Mouse (Mus musculus): ENCODE measurements around the gene Sept4. TPM values are rescaled to one million over a fixed set of nuclear protein-coding genes. Genes with fewer than 3 reads are reported as not detected.
A peak's percentile ranks its signal among the peaks of the same experiment; 100 is the strongest.

Gene Sept4
- 100 to 1,000 TPM; 175 to 183 TPM for total RNA-seq (2021)
- long read RNA-seq, experiment 1, transcript Sept4-205 (12 exons, 1,678 nt), result major isoform, 96 of 260 reads
- long read RNA-seq, experiment 1, transcript Sept4-208 (5 exons, 1,474 nt), result minor isoform, 6 of 260 reads
- long read RNA-seq, experiment 1, transcript Sept4-206 (11 exons, 1,303 nt), result minor isoform, 5 of 260 reads
- long read RNA-seq, experiment 1, transcript Sept4-201 (12 exons, 1,726 nt), result minor isoform, 16 of 260 reads
- long read RNA-seq, experiment 1, partial matches to known transcripts, result 53 of 260 reads
- long read RNA-seq, experiment 1, other reads (novel, unspliced or antisense), result 81 of 260 reads
- long read RNA-seq, experiment 2, transcript Sept4-205 (12 exons, 1,678 nt), result major isoform, 82 of 190 reads
- long read RNA-seq, experiment 2, partial matches to known transcripts, result 38 of 190 reads
- long read RNA-seq, experiment 2, other reads (novel, unspliced or antisense), result 61 of 190 reads

DNA sequence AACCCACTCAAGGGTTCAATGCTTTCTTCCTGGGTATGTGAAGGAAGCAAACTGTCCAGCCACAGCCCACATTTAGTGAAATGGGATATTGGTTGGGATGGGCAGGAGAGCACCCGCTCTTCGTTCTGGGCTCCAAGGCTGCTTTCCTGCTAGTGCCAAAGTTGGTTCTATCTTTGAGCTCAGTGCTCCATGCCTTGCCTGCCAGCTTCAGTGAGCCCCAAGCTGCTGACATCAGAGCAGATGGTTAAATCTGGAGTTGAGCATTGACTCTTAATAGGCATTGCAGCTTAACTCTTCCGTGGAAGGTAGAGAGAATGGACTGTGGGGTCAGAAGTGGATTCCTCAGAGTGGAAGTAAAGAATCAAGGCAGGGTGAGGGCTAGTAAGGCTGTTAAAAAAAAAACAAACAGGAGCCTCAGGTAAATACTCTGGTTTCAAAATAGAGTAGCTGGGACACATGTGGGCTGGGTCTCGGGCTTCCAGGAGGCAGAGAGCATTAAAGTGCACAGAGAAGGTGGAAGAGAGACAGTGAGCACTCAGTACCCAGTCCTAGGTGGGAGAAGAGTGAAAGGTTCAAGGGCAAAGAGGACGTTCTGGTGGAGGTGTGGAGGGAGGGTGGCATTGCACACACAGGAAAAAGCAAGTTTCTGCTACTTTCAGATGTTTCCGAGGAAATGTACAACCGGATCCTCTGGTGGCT lies at the start of gene Sept4:
Gene Sept4 (plus strand): TSS at position 649 of the 699 bp plus-strand sequence.
- no peak for DNase-seq (ENCODE audit: low spot score in 2 of 2)

DNA sequence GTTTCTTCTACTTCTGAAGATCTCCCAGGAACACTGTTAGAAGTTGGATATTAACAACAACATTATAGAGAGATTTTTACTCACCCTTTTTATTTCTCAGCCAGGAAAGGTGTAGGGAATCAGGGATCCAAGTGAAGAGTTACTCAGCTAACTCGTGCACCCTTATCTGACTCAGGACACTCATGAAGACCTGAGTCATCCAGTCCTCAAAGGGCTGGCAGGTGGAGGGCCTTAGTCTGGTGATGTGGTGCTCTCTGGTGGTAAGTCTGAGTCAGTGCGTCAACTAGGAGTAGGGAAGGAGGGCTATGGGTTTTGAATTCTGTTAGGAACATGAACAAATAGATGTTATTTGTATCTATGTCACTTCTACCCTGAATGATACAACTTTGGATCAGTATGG lies 49.4 kb upstream of the Sept4 start:
- peak; percentile 3 to 4 for DNase-seq (ENCODE audit: low spot score in 2 of 2)

DNA sequence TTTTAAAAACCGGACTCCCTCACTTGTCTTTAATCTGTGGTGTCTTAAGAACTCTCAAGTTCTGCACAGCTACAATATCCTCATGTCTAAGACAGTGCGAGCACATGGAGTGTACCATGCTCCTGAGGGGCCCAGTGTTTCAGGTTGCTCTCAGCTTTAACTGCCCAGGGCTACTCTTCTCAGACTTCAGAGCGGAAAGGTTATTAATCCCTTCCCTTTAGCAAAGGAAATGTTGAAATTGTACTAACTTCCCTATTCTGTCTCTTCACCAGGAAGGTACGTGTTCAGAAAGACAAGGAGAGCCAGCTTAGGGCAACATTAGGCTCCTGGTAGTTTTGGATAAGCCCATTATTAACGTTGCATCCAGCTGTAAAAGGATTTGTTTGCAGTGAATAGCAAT lies 45.2 kb upstream of the Sept4 start:
- DNase-seq (ENCODE audit: low spot score in 2 of 2), result no peak

DNA sequence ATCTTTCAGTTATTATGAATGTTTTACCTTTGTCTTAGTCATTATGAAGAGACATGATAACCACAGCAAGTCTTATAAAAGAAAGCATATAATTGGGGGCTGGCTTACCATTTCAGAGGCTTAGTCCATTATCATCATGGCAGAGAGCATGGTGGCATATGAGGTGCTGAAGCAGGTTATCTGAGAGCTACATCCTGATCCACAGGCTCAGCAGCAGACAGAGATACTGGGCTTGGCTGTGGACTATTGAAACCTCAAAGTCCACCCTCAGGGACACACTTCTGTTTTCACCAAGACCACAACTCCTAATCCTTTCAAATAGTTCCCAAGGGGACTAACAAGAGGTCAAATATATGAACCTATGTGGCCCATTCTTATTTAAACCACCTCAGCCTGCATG lies 44.7 kb upstream of the Sept4 start:
- no peak for DNase-seq (ENCODE audit: low spot score in 2 of 2)

DNA sequence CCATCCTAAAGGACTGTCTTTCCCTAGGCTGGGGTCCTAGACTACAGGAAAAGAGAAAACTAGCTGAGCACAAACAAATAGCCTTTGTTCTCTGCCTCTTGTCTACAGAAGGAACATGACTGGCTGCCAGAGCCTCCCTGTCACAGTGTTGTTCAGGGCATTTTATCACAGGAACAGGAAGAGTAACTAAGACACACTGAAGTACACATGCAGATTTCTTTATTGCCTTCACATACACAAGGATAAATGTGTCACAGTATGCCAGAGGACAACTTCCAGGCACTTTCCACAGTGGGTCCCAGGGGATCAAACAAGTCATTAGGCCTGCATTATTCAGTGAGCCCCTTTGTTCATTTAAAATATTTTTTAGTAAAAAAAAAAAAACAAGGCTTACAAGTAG lies 43.9 kb upstream of the Sept4 start:
- no peak for DNase-seq (ENCODE audit: low spot score in 2 of 2)

DNA sequence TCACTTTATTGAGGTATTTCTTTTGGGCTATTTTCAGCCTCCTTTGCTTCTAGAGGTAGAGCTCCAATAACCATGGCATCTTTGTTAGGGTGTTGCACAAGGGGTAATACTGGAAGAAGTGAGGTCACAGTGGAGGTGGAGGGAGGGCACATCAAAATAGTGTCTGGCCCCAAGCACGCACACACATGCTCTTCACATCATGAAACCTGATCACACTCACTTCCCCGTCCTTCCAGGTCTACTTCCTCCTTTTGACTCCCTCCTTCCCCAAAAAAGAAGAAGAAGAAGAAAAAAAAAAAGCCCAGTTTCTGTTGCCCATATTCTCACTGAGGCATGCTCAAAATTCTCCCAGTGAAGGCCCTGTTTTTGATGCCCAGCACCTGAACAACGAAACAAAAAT lies 41.3 kb upstream of the Sept4 start:
- no peak for DNase-seq (ENCODE audit: low spot score in 2 of 2)

DNA sequence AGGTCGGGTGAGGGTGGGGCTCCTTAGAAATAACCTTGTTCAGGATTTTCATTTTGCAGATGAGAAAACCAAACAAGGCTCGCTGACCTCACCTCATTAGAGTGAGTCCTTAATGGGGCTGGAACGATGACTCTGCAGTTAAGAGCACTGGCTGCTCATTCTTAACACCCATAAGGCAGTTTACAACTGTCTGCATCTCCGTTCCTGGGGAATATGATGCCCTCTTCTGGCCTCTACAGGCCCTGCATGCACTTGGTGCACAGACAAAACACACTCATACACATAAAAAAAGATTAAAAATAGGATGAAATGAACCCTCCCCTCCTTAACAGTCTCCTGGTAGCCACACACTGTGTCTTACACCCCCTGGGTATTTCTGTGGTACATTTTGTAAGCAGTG lies 40.7 kb upstream of the Sept4 start:
- DNase-seq (ENCODE audit: low spot score in 2 of 2), result no peak

DNA sequence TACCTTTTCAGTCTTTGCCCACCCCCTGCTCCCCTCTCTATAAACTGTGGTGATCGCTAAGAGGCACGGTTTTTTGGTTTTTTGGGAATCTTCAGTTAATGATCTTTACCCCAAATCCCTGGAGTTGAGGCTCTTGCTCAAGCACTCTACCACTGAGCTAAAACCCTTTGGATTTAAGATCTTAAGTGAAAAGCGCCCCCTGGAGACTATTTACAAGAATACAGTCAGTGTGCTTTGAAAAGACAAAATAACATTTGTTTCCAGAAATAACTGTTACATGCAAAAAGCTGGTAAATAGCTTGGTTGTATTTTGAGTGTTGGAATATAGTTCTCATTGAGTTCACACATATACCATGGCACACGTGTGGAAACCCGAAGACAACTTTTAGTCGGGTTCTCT lies 37.0 kb upstream of the Sept4 start:
- DNase-seq (ENCODE audit: low spot score in 2 of 2), result no peak

DNA sequence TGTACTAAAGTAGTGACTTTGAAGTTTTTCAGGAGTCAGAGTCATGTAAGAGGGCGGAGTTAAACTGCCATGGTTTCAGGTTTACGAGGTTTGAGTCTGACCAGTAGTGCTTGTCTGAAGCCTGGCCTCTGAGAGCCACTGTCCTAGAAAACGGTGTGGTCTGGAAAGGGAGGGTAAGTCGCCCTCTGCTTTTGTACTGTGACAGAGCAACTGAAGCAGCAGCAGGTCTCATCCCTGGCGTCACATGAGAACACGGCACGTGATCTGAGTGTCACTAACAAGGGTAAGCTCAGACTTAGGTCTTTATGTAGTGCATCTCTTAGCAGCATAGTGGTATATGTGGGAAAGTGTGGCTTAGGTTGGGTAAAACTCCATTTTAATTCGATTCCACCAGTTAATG lies 26.4 kb upstream of the Sept4 start:
- DNase-seq (ENCODE audit: low spot score in 2 of 2), result no peak

DNA sequence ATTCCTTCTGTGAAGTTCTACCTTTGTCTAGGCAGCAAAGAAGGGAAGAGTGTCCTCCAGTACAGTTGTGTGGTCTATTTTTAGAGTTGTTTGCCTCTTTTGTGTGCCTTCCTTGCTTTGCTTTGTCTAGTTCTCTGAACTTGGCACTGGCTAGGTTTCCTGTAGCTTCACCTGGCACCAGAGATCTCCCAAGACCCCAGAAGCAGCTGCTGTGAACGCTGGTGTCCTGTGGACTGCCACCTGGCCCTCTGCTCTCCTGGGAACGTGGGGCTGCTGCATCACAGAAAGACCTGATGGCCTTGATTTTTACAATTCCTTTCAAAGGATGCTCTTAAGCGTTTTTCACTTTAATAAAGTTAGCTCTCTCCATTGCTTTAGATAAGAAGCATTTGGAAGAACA lies 25.8 kb upstream of the Sept4 start:
- no peak for DNase-seq (ENCODE audit: low spot score in 2 of 2)

DNA sequence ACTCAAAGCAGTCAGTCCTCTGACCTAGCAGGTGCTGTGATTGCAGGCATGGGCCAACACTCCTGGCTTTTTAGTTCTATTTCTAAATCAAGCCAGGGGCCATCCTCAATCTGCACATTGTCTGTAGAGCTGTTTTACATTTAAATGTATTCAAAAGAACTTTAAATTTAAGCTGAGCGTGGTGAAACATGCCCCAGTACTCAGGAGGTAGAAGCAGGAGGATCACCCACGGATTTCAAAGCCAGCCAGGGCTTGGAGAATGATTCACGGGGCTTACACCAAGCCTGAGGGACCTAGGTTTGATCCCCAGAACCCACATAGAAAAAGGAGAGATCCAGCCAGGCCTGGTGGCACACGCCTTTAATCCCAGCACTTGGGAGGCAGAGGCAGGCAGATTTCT lies 15.4 kb upstream of the Sept4 start:
- no peak for DNase-seq (ENCODE audit: low spot score in 2 of 2)

DNA sequence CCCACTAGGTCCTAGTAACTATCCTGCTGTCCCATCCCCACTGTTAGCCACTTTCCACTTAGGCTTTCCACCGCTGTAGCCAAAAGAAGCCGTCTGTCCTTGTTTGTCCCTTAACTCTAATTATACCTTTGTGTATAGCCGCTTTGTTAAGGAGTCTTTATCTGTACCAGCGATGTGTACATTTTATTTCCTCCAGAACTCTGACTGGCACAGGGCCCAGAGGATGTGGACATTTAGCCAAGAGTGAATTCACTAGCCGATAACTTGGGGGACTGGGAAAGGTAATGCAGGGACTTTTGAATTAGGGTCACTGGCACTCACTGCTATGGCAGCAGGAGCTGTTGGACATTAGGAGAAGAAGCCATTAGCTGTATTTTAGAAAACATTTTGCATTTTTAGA lies 14.3 kb upstream of the Sept4 start:
- no peak for DNase-seq (ENCODE audit: low spot score in 2 of 2)

DNA sequence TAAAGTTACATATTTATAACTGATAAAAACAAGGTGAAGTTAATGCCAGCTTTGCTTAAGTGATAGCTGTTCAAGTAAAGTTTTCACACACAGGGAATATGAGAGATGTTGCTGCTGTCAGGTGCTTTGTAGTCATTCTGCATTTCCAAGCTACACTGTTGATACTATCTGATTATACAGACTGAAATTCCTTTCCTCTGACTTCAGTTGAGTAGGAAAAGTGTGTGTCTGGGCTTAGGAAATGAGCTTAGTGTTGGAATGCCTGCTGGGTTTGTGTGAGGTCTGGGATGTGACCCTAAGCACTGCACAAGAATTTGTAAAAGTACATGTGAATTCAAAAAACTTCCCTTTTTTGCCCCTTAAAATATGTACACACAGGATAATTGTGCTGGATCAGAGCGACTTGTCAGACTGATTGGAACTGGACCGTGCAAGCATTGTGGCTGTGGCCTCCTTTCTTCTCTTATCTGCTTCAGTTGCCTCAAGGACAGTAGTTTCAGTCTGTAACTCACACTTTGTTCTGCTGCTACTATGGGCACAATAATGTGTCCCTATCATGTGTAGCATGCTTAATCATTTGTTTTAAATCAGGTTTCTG lies 13.5 kb upstream of the Sept4 start:
- DNase-seq (ENCODE audit: low spot score in 2 of 2), result no peak

DNA sequence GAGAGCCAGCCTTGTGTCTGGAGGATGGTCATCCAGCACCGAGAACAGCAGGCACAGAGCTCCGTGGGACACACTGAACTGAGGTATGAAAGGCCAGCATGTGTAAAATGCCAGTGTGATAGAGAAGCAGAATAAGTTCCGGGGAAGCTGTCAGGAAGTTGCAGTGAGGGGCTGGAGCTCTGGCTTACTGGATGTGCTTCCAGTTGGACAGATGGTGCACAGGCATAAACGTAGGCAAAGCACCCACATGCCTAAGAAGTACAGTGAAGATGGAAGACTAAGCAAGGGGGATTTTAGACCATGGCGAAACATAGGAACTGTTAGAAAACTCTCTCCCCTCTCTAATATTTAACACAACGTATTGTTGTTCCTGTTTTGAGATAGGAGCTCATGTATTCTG lies 7.5 kb upstream of the Sept4 start:
- DNase-seq (ENCODE audit: low spot score in 2 of 2), result no peak

DNA sequence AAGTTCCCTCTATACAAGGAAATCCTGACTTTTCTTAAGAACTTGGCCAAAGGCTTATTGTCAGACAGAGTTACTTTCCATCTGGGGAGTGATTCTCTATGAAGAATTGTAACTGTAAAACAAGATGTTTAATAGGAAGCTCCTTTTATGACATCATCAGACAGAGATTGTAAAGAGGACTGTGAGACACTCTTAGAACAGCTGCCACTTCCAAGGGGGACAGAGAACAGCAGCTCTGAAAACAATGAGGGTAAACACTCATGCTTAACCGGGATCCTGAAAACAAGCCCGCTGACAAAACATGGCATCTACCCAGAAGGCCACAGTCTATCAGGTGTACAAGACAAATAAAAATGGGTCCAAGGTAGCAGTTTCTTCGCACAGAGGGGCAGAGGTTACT lies 2.2 kb upstream of the Sept4 start, which contains the start of gene Gm11492:
Gene Gm11492 (plus strand): TSS at position 153 of the 400 bp plus-strand sequence.
- DNase-seq (ENCODE audit: low spot score in 2 of 2), result no peak

DNA sequence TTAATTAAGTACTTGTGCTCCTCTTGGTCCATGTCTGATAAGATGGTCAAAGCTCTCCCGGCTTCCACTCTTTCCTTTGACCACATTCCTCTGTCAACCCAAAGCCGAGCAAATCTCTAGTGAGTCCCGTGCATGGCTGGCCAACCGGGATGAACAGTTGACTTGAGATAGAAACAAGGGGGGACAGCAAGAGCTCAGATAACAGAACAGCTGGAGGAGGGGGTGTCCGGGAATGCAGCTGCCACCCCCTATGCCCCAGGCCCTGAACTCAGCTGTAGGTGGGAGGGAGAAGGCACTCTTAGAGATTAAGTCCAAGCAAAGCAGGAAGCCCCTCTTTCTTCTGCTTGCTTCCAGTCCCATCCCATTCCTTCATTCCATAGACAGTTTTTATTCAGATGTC lies 2.0 kb downstream of the Sept4 start:
- DNase-seq (ENCODE audit: low spot score in 2 of 2), result no peak

DNA sequence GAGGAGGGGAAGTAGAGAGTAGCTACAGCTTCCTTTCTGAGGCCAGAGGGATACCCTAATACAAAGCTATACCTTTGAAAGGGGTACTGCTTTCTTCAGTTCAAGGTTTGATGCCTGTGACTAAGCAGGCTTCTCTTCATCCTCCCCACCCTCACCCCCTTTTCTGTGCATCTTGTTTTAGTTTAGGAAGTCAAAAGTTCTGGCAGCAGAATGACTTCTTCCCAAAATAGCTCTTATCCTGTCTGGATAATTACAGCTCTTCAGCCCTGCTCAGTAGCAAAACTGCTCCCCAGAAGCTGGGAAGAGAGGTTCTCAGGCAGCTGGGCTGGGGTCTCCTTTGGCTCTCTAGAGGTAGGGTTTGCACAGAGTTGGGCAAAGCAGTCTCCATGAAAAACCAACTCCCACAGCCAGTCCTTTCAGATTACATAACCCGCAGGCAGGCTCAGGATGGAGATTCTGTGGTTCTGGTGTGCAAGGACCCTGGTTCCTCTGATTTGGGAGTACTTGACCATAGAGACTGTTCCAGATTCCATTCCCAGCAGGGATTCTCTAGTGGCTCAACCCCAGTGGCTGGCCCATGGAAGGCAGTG lies 2.8 kb downstream of the Sept4 start:
- DNase-seq (ENCODE audit: low spot score in 2 of 2), result no peak

DNA sequence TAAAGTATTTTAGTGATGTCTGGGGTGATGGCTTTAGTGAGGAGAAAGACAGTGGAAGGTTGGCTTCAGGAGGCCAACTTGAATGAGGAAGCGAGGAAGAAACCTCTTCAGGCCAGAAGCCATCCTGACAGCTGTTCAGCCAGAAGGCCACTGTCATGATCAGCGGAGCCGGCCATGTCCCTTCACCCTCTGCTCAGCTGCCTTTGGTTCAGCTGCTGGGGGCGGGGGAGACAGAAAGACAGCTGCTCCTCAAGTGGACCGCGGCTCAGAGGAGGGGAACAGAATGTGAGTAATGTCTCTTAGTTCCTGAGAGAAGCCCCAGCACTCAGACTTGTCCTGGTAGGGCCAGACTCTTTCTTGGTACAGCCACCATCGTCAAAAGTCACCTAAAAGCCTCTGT lies 5.0 kb downstream of the Sept4 start:
- no peak for DNase-seq (ENCODE audit: low spot score in 2 of 2)

DNA sequence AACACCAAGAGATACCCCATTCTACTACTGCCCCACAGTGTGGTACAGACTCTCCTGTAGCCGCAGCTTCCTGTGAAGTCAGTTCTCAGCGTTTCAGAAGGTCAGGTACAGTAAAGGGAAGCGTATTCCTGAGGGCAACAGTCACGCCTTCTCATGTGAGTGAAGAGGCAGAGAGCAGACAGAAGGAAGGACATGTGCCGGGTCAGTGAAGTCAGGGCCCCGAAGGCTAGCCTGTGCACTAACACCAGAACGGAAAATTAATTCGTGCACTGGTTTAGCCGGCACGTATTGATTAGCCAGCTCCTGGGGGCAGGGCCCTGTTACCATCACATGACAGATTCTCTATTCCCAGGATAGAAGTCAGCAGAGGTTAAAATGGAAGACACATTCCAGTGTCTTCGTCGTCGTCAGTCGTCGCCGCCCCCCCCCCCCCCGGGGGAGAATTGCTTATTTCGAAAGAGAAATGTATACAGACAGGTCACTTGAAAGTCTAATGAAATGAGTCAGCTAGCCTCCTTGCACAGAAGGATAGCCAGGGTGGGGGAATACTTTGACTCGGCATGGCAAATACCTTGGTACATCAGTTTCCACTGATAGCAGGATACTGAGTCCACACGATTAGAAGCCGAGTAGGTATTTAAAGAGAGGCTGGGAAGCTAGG lies 5.9 kb downstream of the Sept4 start:
- no peak for DNase-seq (ENCODE audit: low spot score in 2 of 2)

DNA sequence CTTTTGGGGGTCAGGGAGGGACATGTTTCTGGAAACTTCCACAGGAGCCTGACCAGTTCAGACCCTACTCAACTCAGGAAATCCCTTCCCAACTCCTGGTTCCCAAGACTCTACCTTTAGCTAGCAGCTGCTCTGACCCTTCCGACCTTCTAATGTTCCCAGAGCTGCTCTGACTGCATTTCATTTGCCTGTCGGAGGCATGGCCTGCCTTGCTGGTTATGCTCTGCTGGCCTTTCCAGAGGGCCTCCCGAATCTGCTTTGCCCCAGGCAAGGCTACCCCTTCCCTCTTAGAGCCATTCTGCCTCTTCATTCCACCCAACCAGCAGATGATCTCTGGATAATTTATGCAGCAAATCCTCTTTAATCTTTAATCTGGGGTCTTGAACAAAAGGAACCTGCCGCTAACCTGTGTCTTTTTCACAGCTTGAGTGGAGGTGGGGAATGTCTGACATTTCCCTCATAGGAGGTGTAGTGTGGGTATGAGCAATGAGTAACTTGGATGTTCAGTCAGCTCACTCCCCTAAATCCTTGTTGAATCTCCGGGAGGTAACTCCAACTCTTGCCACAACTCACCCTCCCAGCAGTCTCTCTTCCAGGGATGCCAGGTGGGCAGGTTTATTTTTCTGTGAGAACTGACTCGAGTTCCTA lies 9.0 kb downstream of the Sept4 start:
- DNase-seq (ENCODE audit: low spot score in 2 of 2), result no peak

Measured in left cerebral cortex, adult 18-20 months (tissue).